Mouse (Mus musculus) adrenal gland, adult 2 months (tissue): Measurements from ENCODE around the gene Anapc7. TPM values are rescaled to one million over a fixed set of nuclear protein-coding genes. Genes with fewer than 3 reads are reported as not detected.
"Not testable (repeated sequence)": the region's sequence is repeated elsewhere in the genome, so short reads cannot be mapped to it uniquely, and the experiment has no call there.

Source experiments
- DNase-seq: peaks from one replicate; pipeline ENCODE4 v3.0.0; 2021
- polyA plus RNA-seq: library from polyadenylated mRNA; depleted of rRNA; stranded (reverse); fragments of >200 nt; gene quantifications from 2 replicates; pipeline ENCODE4 v1.2.3, GENCODE M21; 2012
- total RNA-seq, 2 experiments: library from RNA; stranded (reverse); gene quantifications; 2 replicates each; pipeline ENCODE4 v1.2.3; 2021

Anapc7 gene
- total and polyA plus RNA-seq, 3 experiments: 41.5 to 46.8 (median 42.0) TPM

DNA sequence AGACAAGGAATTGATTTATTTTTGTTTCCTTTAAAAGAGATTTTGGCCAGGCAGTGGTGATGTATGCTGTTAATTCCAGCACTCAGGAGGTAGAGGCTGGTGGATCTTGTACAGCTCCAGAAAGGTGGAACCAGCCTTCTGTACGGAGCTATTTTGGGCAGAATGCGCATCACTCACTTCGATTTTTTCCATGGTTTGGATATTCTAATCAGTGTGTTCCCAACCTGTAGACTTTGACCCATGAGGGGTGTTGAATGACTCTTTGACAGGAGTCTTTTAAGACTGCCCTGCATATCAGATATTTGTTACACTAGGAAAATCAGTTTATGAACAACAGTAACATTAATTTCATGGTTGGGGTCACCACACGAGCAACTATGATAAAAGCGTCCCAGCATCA is 29.8 kb downstream of the Anapc7 start:
- no peak for DNase-seq

DNA sequence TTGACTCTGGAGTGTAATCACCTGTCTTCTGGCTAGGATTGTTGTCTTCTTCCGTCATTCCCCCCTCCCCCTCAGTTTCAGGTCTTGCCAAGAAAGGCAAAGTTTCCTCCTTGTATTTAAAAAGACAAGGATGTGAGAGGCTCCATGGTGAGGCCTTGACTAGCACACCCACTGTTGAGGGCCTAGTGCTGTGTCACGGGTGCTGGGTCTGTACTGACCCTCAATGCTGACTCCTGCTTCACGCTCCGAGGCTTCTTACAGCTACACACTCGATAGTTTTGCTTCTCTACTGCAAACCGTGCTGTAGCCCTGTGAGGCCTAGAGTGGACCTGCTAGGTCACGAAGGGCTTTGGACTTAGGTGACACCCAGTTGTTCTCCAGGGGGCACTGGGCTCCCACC is 30.7 kb downstream of the Anapc7 start:
- DNase-seq: no peak

DNA sequence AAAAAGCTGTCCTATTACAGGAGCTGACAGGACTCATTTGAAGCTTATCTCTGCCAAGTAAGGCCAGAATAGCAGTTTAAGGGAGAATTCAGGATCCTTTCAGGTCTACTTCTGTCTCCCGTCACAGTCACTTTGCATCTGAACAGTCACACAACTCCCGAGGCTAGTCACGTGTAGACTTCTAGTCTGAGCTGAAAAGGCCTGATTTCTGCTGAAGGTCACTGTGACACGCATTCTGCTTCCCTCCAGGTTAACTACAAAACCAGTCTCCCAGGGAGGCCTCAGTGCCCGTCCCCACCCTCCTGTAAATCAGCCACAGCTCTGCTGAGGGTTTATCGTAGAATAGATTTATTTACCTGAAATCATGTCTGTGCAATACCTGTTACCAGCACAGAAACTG is 31.7 kb downstream of the Anapc7 start:
- peak; percentile 45 for DNase-seq

DNA sequence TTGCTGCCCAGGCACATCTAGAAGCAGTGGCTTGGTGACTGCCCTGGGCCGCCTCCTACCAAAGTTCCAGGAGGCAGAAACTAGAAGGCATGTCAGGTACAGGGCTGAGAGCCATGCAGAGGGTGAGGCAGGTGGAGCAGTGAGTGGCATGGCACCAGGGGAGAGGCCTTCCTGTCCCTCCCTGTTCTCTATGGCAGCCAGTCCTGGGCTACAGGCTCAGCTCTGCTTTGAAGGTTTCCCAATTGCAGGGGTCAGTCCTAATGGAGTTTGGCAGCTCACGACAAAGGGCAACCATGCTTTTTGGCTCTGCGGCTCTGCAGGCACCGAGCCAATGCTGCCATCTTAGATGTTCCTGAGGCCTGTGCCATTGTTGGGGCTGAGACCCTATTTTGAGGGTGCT is 32.9 kb downstream of the Anapc7 start:
- no peak for DNase-seq

DNA sequence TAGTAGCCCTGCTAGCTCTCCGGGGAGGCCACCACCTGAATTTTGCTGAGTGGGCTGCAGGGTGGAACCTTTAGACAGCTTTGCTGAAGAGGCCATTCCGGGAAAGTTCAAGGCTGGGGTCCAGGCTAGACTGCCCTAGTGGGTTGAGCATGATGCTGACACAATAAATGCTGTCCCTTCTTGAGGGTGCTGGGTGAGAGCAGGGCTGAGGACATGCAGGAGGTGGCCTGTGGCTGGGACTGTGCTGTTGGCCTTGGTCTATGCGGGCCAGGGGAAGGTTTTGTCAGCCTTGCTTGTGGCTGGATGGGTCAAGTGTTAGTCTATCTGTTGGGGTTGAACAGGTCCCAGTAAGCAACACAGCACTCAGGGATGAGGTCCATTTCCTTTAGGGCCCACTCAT is 33.4 kb downstream of the Anapc7 start:
- DNase-seq: no peak

DNA sequence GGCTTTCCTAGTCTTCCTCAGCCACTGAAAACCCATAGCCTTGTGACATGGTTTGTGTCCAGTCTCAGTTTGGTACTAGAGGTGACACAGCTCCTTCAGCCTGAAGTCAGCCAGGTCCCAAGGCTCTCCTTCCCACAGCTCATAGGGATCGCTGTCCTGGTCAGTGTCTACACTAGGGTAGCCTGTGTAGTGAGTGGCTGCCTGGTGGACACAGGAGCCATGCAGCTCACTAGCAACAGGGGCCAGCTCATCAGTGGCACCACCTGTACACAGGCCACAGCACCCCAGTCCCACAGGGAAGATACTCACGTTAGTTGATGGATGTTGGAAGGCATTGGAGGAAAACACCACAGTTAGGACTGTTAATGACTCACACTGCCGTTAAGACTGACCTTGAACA is 34.1 kb downstream of the Anapc7 start:
- no peak for DNase-seq

DNA sequence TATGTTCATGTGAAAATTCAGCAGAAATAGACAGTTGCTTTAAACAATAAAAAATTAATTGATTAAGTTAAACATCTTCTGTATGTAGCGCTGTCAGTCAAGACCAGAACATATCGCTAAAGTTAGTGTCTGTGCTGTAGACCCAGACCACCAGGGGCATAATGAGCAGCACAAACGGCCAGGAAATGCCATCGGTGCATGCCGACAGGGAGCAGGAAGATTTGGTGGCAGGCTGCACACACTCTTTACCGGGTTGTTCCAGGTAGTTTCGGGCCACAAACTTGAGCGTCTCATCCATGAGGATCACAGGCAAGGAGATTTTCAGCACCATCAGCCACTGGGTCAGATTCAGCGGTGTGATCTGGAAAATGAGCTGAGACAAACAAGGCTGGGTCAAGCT is 35.6 kb downstream of the Anapc7 start:
- not testable (repeated sequence) for DNase-seq

DNA sequence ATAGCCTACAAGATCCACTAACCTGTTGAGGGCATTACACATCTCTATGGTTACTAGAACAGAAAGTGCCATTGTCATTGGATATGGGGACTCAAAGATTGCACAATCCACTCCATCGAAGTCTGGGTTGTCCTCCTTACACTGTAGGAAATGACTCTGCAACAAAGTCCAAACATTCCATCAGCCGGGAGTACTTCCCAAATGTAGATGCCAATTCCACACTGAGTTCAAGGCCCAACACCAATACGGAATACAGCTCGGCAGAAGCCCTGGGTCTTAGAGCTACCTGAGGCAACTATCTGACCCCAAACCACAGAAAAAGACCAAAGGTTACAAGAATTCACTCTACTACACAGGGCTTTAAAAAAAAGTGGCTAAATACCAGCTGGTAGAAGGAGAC is 36.6 kb downstream of the Anapc7 start:
- no peak for DNase-seq

DNA sequence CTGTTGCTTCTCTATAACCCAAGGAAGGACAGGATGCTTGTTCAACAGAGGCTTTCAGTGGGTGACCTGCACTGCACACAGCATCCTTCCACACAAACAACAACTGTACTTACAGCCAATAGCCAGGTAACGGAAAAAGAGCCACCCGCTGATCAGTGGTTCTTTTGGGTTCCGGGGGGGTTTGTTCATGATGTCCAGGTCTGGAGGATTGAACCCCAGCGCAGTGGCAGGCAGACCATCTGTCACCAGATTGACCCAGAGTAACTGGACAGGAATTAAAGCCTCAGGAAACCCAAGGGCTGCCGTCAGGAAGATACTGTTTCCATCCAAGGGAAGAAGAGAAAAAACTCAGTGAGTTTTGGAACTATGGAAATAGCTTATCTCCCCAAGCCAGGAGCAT is 37.8 kb downstream of the Anapc7 start:
- no peak for DNase-seq

DNA sequence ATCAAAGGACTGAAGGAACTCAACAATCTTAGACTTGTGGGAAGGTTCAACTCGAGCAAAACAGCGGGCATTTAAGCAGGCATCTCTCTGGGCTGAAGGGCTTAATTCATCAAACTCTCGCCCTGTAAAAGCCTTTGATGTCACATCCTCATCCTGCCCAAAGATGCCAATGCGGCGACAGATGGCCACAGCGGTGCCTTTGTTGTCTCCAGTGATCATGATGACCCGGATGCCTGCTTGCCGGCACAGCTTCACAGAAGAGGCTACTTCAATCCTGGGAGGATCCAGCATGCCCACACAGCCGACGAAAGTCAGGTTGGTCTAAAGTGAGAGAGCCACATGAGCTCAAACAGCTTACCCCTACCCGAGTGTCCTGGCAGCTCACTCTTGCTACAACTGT is 39.2 kb downstream of the Anapc7 start:
- peak; percentile 45 for DNase-seq

DNA sequence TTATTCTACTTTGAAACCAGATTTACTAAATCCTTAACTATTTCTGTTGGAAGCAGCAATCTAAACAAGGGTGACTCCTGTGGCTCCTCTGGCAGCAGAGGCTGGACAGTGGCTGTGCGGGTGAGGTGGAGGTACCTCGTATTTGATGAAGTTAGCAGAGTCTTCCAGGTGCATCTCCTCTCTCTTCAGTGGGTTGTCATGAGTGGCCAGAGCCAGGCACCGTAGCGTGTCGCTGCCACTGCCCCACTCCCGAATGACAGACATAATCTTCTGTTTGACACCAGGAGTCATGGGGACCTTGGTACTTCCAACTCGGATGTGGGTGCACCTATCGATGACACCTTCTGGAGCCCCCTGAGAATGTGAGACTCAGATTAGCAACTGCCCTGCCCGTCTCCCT is 39.9 kb downstream of the Anapc7 start:
- no peak for DNase-seq

DNA sequence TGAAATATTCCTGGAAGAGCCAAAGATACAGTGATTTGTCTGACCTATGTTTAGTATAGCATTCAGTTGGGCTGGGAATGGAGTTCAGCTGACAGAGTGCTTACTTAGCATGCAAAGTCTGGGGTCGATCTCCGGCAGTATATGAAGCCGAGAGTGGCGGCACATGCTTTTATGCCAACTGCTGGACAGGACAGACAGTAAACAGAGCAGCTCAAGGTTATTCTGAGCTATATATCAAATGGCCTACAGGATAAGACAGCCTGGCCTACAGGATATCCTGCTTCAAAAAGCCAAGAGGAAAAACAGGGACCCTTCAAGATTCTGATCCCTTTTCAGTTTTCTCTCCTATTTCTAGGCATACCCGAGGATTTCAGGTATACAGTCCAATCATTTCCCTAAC is 50.2 kb downstream of the Anapc7 start:
- no peak for DNase-seq

DNA sequence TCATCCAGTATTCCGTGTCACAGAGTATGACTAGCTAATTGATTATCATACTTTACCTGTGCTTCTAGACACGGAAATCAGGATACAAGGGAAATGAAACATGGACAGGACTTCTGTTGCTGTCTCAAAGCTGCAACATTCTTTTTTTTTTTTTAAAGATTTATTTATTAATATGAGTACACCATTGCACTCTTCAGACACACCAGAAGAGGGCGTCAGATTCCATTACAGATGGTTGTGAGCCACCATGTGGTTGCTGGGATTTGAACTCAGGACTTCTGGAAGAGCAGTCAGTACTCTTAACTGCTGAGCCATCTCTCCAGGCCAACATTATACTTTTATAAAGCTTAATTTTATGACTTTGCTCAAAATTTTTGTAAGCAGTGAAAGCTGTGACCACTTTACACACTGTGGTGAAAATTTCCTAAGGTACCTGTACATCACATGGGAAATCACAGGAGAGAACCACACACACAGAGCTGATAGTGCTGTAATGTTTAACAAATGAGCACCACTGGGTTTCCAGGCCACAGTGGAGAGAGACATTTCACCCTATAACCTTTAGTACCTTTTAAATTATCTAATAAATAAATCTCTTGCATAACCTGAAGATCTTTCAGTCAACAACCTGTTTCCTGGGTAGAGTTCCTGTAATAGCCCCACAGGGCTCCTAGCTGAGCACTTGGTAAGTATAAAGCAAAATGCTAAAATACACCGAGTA is 53.3 kb downstream of the Anapc7 start:
- DNase-seq: no peak

DNA sequence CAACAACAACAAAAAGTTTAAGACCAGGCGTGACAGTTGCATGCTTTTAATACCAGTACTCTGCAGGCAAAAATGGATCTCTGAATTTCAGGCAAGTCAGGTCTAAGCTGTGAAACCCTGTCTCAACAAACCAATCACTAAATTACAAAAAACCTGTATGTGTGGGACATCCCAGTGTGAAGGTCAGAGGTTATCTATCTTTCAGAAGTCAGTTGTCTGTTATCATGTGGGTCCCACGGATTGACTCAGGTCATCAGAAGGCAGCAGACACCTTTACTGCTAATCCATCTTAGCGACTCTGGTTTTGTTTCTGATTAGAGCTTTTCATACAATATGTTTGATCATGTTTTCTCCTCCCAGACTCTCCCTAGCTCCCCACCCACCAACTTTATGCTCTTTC is 54.6 kb downstream of the Anapc7 start:
- DNase-seq: no peak

DNA sequence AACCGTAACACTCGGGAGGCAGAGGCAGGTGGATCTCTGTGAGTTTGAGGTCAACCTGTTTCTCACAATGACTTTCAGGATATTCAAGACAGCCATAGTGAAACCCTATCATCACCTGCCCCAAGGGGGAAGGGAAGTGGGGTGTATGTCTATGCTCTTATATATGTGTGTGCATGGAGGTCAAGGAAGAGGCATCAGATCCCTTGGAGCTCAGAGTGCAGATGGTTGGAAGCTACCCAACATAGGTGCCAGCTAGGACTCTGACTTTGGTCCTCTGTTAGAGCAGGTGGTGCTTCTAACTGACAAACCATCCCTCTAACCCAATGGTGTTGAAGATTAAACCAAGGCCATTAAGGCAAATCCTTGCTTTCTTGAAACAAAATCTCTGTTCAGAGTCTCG is 56.0 kb downstream of the Anapc7 start:
- no peak for DNase-seq

DNA sequence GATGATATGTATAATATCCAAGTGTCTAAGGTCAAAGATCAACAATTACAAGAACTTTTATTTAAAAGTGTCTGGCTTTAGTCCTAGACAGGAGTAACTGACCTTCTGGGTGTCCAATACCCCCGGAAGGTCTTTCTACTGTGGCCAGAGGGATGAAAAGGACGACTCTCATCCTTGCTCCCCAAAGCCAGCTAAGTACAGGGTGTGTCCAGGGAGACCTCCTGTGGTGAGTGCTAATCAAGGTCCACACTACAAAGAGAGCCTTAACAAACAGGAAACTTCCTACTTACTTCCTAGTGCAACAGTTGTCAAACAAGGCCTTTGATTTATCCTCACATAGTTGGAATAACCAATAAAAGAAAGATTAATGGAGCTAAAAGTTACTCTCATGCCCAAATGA is 57.6 kb downstream of the Anapc7 start:
- DNase-seq: no peak

DNA sequence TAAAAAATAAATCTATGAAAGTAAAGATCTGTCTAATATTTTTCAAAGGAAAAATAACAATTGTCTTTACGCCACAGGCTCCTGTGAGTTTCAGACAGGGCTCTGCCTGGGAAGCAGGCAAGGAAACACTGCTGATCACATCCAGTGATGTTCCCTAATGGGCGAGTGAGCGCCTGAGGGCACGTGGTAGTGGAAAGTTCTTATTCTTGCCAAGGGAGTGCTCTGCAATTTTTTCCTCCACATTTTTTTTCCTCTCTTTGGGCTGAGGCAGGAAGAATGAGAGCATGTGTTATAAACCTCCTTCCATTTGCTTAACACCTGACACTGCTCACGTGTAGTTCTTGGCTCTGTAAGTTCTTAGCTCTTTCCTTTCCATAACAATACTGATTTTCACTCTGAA is 60.4 kb downstream of the Anapc7 start:
- DNase-seq: peak; percentile 52

DNA sequence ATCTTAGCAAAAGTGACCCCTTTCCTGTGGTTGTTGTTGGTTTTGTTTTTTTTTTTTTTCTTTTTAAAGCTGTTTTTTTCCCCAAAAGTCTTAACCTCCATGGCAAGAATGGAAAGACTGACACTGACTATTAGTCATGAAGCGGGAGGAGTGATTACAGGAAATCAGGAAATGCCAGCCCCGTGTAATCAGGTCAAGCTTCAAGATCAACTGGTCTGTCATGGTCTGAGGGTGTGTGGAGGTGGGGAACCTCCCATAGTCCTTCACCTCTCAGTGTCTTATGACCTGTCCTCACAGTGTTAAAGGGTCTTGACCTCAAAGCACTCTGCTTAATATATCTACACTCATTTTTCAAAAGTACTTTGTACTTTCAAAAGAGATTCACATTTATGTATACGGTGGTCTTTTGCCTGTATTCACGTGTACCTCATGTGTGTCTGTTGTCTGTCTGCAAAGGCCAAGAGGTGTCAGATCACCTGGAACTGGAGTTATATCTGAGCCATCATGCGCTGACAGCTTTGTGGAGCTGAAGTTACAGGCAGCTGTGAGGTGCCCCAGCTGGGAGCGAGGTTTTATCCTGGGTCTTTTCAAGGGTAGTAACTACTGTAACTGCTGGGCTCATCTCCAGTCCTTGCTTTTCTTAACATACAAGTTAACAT is 61.4 kb downstream of the Anapc7 start:
- DNase-seq: peak; percentile 63

DNA sequence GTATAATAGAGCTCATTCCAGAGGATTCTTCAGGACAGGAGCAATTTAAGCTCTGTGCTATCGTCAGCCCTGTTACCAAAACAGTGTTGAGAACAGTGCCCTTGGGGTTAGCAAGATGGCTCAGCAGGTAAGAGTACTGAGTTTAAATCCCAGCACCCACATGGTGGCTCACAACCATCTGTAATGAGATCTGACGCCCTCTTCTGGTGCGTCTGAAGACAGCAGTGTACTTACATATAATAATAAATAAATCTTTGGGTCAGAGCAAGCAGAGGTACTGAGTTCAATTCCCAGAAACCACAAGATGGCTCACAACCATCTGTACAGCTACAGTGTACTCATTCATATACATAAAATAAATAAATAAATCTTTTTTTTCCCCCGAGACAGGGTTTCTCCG is 64.8 kb downstream of the Anapc7 start:
- not testable (repeated sequence) for DNase-seq

DNA sequence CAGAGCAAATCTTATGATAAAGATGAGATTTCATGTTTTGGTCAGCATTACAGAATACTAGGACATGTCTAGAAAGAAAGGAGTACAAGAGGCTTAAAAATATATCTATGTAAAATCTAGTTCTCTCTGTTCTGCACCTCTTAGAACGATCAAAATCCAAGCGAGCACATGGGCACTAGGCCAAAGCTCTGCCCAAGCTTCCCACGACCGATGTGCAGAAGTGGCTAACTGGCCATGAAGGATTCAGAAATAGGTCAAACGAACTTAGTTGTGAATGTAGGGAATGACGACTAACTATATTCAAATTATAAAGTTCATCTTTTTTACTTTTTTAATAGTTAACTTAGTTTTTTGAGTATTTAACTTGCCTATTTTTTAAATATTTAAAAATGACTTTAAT is 66.3 kb downstream of the Anapc7 start:
- no peak for DNase-seq

DNA sequence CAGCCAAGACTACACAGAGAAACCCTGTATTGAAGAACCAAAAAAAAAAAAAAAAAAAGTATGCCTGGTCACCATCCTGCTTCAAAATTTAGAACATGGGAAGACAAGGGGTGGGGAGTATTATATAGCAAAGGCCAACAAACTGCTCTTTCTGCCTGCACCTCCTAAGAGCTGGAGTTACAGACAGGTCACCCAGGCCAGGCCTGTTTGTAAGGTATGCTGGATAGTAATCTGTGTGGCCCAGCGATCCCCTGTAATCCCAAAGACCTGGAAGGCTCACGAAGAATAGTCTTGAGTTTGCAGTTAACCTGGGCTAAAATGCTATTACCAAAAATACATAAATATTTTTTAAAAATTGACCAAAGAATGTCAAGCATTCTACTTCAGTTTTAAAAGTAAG is 68.7 kb downstream of the Anapc7 start:
- no peak for DNase-seq

DNA sequence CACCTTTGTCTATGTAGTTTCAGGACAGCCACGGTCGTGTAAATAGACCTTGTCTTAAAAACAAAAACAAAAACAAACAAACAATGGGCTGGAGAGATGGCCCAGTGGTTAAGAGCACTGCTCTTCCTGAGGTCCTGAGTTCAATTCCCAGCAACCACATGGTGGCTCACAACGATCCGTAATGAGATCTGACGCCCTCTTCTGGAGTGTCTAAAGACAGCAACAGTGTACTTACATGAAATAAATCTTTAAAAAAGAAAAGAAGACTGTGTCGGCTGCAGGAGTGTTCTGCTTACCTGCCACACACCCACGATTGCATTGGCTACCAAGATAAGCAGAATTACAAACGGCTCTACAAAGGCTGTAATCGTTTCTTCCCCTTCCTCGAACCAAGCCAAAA is 69.9 kb downstream of the Anapc7 start:
- no peak for DNase-seq

DNA sequence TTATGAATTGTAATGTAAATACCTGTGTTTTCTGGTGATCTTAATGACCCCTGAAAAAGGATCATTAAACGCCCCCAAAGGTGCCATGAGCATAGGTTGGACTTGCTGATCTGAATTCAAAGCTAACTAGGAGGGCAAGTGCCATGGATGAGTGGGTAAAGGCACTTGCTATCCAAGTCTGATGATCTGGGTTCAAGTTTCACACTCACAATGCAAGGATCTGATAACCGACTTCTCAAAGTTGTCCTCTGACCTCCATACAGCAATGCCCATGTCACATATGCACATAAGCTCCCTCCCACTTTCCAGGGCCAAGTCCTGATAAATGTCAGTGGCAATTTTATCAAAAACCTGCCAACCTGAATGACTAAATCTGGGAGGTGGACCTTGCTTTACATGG is 71.5 kb downstream of the Anapc7 start:
- no peak for DNase-seq

DNA sequence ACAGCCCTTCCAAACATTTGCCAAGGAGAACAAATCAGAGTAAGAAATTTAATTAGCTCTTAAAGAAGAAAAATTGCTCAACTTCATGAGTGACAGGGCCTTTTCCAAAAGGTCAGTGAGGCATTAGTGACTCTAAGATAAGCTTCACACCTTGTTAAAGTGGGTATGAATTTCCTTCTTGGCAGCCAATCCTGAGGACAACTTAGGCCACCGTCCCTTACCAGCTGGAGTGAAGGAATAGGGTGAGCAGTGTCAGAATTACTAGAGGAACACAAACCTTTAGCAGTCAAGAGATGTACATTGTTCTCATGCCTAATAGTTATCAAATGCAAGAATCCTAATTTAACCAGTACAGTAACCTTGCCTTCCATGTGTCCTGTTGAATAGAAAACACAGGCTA is 73.0 kb downstream of the Anapc7 start:
- DNase-seq: no peak
